Mouse (Mus musculus) heart, adult 18-20 months (tissue): ENCODE measurements at regions not wholly inside any gene's neighbourhood (a gene's known extent, or its start where the extent isn't known, plus 50 kb on each side); places are given as distances from the start of the nearest gene placed in this dataset.
A peak's percentile ranks its signal among the peaks of the same experiment; 100 is the strongest.

Experiments
- DNase-seq, 2 experiments: peaks; one replicate each; pipeline ENCODE4 v3.0.0; 2021 to 2022; ENCODE audit warnings: mixed read lengths in 1 of 2

DNA sequence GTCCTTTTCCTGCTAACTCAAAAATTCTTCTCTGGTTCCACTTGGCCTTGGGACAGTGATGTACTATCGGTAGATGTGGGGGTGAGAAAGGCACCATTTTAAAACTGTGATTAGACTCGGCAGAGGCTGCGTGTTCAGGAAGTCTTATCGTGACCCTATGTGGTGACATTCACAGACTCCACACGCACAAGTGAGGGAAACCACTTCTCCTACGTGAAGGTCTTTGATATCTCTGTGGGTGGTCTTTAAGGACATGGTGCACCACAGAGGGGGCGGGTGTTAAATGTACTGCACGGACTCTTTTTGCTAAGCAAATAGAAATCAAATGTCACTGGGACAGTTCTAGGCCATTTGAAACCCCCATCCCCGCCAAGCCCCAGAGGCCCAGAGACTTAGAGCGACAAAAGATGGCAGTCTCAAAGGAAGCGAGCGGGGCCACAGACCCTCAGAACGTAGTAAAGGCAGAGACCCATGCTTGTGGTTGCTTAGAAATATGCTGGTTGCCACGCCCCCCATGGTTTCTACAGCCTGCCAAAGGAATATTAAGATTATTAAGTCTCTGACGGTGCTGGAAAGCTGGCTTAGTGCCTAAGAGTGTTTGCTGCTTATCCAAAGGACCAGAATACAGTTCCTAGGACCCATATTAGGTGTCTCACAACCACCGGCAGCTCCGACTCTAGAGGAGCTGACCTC, 73.6 kb upstream of the Slc45a1 start:
- DNase-seq: no peak

DNA sequence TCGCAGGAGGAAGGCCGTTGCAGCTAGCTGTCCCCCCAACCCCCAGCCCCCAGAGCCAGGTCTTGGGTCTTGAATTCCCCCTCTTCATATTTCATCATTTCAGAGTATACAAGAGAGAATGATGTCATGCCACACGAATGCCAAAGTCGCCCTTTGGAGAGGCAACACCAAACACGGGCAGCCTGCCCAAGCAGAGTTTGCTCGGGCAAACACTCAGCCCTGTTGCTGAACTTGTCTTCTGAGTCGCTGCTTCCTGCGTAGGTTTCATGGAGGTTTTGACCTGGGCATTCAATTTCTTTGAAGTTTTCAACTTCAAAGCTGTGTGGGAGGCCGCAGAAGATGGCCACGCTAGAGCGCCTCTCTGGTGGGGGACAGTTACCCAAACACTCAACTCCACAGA, 72.8 kb upstream of the Slc45a1 start:
- DNase-seq: peak; percentile 42 to 50

DNA sequence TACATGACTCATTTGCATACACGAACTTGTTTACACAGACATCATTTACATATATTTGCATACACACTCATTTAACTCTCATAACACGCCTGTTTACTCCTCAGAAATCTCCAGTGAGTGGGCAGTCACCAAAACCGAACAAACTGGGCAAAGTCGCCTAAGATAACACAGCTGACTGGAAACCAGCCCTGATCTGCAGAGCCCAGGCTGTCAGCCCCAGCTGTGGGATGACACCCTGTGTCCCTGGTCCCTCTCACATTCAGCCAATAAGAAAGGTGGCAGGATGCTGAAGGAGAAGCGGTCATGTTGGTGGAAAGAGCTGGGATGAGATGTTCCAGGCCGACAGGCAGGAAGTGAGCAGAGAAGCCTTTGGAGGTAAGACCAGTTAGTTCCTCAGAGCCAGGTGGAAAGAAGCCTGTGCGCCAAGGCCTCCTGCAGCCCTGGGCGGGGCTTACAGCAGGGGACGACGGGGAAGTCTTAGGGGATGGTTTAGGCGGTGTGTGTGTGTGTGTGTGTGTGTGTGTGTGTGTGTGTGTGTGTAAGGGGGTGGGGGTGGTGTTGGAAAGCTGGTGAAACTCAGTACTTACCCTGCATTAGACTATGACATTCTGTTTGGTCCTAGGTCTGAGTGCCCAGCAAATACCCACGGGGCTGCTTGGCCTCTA, 69.8 kb upstream of the Slc45a1 start:
- DNase-seq: no peak

DNA sequence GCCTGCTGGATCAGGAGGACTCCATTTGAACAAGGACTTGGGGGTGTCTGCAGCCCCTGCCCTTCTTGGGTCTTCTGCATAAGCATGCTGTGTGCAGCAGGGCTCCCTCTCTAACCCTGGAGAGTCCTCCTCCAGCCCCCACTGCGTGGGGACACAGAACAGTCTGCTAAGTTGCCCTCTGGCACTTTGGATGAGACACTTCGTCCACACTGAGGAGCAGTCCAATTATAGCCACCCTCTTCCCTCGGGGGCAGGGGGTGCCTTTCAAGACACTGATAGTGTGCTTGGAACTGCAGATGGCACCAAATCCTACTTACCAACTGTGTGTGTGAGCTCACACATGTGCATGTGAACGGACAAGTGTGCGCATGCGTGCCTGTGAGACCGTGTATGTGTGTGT, 65.9 kb upstream of the Slc45a1 start:
- no peak for DNase-seq

DNA sequence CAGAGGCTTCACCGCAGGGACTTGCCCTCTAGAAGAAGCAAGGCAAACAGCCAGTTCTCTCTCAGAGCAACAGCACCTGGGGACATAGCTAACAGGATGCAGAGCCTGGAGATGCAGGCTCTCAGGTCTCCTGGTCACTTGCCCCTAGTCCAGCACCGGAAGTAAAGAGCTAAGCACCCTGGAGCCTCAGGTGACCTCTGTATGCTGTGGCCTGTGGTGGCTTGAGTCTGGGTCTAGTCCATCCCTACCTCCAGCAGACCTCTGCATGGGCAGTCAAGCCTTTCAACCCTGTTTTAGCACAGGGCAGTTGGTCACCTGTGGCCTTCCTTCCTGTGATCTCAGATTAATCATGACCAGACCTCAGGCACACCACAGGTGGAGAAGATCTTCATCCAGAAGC, 63.1 kb upstream of the Slc45a1 start:
- no peak for DNase-seq

DNA sequence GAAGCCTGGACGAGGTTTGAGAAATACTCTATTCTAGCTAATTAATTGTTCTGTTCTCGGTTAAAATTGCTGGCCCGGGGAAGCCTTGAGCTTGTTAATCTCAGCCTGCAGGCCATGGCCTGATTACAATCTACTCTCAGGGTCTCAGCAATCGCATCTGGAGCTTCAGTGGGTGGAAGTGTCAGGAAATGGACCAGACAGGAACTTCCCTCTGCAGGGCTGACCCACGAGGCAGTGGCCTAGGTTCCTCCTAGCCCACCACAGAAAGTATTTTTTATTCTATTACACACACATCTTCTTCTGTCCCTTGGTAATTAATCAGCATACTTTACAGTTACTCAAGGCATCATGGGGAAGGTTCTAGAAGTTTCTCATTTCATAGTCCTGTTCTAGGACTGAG, 61.3 kb upstream of the Slc45a1 start:
- DNase-seq: peak in 1 of 2 experiments; percentile 39

DNA sequence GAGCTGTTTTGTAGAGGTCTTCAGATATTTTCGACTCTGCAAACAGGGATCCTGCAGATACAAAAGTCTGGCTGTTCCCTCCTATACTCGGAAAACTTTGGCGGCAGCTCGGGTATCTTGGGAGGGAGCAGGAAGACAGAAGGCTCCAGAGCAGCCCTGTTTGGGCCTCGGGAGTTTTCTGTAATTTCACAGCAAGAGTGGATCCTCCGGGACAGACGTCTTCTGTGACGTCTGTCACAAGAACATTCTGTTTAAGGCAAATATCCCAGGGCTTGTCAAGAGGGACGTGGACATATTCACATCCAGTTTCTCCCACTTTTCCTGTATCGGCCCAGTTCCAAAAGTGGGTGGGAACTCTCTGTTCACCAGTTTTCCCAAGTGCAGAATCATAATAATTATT, 60.9 kb upstream of the Slc45a1 start:
- peak; percentile 71 to 72 for DNase-seq

DNA sequence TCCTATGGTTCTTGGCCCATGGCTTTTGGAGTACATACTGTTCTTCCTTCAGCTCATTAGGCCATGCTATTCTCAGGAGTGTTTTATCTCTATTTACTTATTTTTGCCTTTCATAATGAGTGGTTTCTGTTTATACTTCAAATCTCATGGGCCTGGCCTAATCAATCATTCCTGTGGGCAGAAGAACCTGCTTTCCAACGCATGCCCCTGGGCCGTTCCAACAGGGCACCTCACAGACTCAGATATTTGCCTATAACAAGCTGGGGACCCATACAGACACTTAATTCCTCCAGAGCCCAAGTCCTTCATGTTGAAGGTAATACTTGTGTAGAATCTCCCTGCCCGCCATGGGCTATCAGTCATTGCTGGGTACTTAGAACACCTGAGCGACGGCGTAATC, 59.7 kb upstream of the Slc45a1 start:
- no peak for DNase-seq

DNA sequence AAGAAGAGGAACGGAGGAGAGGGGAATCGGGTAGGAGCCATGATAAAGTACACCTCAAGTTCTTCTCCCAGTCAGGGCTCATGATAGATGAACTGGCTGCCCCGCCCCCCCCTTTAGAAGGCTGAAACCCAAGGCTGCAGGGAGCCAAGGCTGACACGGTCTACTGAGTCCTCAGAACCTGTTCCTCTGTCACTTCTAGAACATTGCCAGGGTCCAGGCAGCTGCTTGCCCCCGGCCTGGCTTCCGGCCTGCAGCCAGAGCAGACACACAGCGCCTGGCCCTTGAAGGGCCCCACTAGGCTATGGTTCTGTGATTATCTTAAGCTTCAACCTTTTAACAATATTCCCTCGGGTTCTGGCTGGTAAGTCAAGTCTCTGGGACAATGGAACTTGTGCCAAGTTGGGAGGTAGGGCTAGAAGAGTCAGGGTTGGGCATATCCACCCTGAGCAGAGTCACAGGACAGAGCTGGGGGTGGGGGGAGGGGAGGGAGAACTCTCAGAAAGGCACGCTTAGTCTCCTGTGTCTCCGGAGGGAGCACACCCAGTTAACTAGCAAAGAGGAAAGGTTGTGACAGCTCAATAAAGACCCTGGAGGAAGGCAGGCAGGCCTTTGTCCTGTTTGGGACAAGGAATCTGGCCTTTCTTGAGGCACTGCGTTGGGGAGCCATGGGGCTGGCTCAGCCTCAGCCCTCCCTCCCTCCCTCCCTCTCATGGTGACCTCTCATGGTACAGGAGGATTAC, 57.6 kb upstream of the Slc45a1 start:
- DNase-seq: no peak

DNA sequence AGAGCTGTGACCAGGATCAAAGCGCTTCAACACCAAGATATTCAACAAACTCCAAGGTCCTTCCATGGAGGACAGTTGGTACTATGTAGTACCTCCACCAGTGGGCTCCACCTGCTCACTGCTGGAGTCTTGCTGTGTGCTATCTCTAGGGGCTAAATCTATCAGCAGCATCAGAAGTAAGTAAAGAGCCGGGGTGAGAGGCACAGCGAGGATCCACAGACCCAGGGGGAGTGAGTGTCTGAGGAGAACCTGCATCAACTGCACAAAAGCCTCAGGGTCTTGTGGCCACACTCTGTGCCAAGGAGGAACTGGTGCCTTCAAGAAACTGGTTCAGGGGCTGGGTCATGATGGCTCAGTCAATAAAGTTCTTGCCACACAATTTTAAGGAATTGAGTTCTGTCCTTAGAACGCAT, 56.6 kb upstream of the Slc45a1 start:
- no peak for DNase-seq

DNA sequence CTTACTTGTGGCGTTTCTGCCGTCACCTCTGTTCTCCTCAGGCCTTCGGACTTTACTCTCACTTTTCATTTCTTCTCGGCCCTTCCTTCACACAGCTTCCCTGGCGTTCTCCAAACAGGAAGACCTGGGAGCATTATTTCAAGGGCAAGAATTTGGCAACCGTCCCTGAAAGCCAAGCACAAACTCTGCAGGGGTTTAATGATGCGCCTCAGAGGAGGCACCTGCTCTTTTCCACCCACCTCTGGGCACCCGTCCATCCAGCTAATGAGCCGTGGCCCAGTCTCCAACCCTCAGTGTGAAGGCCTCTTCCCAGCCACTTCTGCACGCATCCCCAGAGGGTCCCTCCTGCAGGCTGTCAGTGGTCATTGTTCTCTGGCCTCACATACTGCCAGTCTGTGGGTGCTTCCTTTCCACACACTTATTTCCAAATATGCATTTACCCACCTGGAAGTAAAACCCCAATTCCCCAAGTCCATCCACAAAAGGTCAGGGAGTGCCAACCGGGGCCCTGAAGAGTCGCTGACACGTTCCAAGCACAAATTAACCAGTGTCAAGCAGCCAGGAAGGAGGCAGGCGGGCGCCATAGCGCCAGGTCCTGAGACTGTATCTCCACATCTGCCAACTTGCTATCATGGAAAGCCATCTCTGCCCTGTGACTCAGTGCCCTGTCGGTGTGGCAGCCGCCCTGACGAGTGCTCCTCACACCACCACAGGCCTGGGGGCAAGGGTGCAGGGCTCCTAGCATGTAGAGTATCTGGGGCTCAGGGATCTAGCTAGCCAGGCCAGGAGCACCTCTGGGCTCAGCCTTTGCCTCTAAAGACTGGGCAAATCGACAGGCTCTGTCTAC, 56.0 kb upstream of the Slc45a1 start:
- no peak for DNase-seq

DNA sequence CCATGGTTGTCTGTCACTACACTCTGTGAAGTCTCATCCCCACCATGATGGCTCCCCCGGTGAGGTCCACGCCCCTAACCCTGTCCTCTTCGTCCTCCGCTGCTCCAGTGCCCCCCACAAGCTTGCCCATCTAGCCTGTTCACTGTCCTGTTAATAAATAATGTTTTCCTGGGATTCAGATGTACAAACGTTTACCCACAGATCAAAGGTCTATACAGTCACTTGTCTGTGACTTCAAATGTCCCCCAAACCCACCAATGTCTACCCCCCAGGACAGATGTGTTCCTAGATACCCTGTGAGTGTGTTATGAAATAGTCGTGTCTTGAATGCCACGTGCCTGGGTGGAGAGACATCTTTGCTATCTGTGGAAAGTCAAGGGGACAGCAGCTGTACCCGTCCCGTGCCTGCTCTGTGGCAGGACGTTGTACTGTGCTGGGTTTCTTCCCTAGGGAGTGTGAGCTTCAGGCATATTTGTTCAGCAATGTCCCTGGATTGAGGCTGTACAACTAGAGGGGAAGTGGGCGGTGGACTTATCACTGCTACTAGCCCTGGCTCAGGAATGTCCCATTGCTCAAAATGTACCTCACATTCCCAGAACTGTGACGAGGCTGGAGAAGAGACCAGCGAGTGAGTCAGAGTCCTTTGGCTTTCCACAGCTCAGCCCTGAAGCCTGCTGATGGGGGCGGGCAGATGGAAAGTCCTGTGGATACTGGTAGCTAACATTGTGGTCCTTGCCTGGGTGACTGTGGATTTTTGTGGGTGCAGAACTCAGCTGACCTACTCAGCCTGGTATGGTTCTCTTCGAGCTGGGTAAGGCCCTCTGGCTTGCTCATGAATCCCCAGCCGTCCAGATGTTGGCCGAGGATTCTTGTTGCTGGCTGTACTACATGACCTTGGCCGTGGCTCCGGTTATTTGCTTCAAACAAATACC, 55.1 kb upstream of the Slc45a1 start:
- peak; percentile 81 to 90 for DNase-seq

DNA sequence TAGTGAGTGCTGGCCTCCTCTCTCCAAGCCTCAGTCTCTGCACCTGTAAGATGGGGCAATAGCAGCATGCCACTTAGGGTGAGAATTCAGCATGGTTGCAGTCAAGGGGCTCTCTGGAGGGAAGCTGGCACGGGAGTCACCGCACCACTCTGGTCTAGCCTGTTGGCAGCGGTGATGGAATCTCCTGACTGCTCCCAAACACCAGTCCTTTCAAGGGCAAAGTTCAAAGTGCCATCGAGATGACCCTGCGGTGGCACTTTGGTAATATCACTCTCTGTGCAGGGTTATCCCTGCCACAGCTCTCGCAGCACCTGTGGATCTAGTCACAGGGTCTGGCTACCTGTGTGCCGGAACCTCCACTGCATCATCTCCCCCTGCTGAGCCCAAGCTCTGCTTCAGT, 54.3 kb upstream of the Slc45a1 start:
- DNase-seq: no peak

DNA sequence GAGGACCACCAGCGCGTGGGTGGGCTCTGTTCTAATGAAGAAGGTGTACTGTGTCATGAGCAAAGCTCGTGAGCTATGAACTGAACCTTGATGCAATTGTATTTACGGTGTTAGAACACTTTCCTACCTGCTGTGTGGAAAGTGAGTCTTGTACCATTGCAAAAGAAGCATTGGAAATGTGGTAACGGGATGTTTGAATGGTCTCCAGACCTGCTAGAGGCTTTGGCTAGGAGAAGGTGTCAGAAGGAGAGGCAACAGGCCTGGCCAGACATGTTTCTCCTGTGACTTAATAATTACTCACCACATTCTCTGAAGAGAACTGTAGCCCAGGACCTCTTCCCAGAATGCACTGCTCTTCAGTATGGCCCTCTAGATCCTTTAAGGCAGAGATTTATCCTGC, 51.3 kb upstream of the Slc45a1 start:
- DNase-seq: no peak
